Mouse (Mus musculus): ENCODE measurements around the gene Flywch1.

Flywch1 gene

GRCm38 (mm10) chr17:23705525-23706104, 65.8 kb downstream of the Flywch1 start:
- DNase-seq (ENCODE audit: low spot score in 2 of 2), result no peak

- peak in 1 of 2 experiments; percentile 32 for DNase-seq (ENCODE audit: low spot score in 2 of 2)
Measured at GRCm38 (mm10) chr17:23704741-23705140, 66.7 kb downstream of the Flywch1 start.

- DNase-seq (ENCODE audit: low spot score in 2 of 2), result peak in 1 of 2 experiments; percentile 36
Measured at GRCm38 (mm10) chr17:23703301-23703700, 68.1 kb downstream of the Flywch1 start.

Data from left cerebral cortex, adult 9 months (tissue).